In the genomic region with DNA sequence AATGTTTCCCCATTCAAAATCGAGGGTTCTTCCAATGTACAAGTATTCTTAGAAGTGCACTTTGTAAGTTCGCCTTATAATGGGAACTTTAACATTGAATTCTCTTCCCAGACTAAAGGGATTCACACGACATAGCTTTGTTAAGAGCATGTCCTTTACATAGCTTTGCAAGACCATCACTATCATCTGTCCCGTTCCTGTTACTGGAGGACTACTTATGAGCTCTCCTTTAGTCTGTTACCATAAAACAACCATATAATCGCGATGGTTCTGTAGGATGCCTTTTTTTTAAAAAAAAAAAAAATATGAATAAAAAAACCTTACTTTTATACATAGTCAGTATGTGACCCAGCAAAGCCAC, we compare ENCODE assay signal across 8 mouse cellular contexts. TPM values are rescaled to one million over a fixed set of nuclear protein-coding genes. Genes with fewer than 3 reads are reported as not detected.
DNase-seq lines count a peak whose midpoint lies in the region; ATAC-seq and TF ChIP-seq lines count a peak whose summit lies in the region.

No protein-coding gene starts in this region.

- peak overlapping the region; percentile 100 for H3K4me3 ChIP-seq in heart, embryonic 13.5 days
- peak overlapping the region; percentile 61 to 95 for H3K4me3 ChIP-seq in MEL (ENCODE audit: control insufficient read depth in 1 of 2, insufficient read depth in 1 of 2, low read depth in 2 of 2, low read length in 2 of 2)
- peak overlapping the region; percentile 100 for H3K4me3 ChIP-seq in hindbrain, embryonic 12.5 days
- peak overlapping the region; percentile 97 for H3K4me3 ChIP-seq in midbrain, embryonic 10.5 days
- no peak overlapping the region for H3K4me3 ChIP-seq in thymus, adult 2 months (ENCODE audit: control insufficient read depth, insufficient read depth, low read length)

- H3K4me1 ChIP-seq in heart, embryonic 13.5 days = peaks cover 26% of the 10 kb centered on the region
- H3K4me1 ChIP-seq in MEL (ENCODE audit: control insufficient read depth in 1 of 2, insufficient read depth in 2 of 2, low read length in 2 of 2) = peaks cover 7 to 9% of the 10 kb centered on the region in 2 experiments
- peaks cover 12% of the 10 kb centered on the region for H3K4me1 ChIP-seq in hindbrain, embryonic 12.5 days
- peaks cover 19% of the 10 kb centered on the region for H3K4me1 ChIP-seq in midbrain, embryonic 10.5 days
- peaks cover 10% of the 10 kb centered on the region for H3K4me1 ChIP-seq in thymus, adult 2 months (replicated peaks; ENCODE audit: control insufficient read depth, insufficient read depth, low read length)

- no peak for TF ChIP-seq EP300 in MEL (IDR thresholded peaks at IDR 0.05; ENCODE audit: low read depth in 1 of 2, low read length in 2 of 2)

- peaks cover 12% of the 10 kb centered on the region for H3K36me3 ChIP-seq in heart, embryonic 13.5 days
- peaks cover 3 to 14% of the 10 kb centered on the region in 2 experiments for H3K36me3 ChIP-seq in MEL (ENCODE audit: control insufficient read depth in 1 of 2, insufficient read depth in 2 of 2, low read length in 2 of 2)
- H3K36me3 ChIP-seq in hindbrain, embryonic 12.5 days = peaks cover 6% of the 10 kb centered on the region
- H3K36me3 ChIP-seq in midbrain, embryonic 10.5 days = peaks cover 6% of the 10 kb centered on the region
- H3K36me3 ChIP-seq in thymus, adult 2 months (ENCODE audit: control insufficient read depth, insufficient read depth, low read length) = peaks cover 6% of the 10 kb centered on the region

- no peak for TF ChIP-seq POLR2A in MEL (IDR thresholded peaks at IDR 0.05; ENCODE audit: control insufficient read depth in 1 of 2, insufficient read depth in 1 of 2, low read depth in 1 of 2, low read length in 2 of 2, poor library complexity in 1 of 2)
- TF ChIP-seq POLR2A in thymus, adult 2 months (IDR thresholded peaks at IDR 0.05; ENCODE audit: control insufficient read depth, extremely low read depth, insufficient read depth, low read length, poor library complexity) = no peak

- TF ChIP-seq CTCF in MEL (IDR thresholded peaks at IDR 0.05 in 2 of 3, conservative IDR thresholded peaks at IDR 0.05 in 1 of 3; ENCODE audit: control insufficient read depth in 1 of 3, insufficient read depth in 1 of 3, low read depth in 2 of 3, low read length in 3 of 3, poor library complexity in 1 of 3, severe bottlenecking in 1 of 3) = no peak
- no peak for TF ChIP-seq CTCF in thymus, adult 2 months (IDR thresholded peaks at IDR 0.05; ENCODE audit: borderline replicate concordance, control insufficient read depth, extremely low read depth, insufficient read depth, low read length, poor library complexity)

- H3K79me2 ChIP-seq in MEL (ENCODE audit: control insufficient read depth, insufficient read depth, low read length, poor library complexity) = peaks cover 27% of the 10 kb centered on the region

- intact Hi-C loops in heart, postnatal 14 days (cut with DNase I) = no loop called here

- ATAC-seq in heart, embryonic 13.5 days (ENCODE audit: extremely low read depth, insufficient number of reproducible peaks, low FRiP score, low TSS enrichment) = no peak
- peak; percentile 44; the same call in 1 of the 2 replicates for ATAC-seq in hindbrain, embryonic 12.5 days (ENCODE audit: low FRiP score)

- H3K9me3 ChIP-seq in heart, embryonic 13.5 days = no peaks in the 10 kb centered on the region
- H3K9me3 ChIP-seq in MEL (replicated peaks; ENCODE audit: insufficient read depth, low read length) = no peaks in the 10 kb centered on the region
- H3K9me3 ChIP-seq in hindbrain, embryonic 12.5 days (replicated peaks) = no peaks in the 10 kb centered on the region
- H3K9me3 ChIP-seq in midbrain, embryonic 10.5 days (replicated peaks) = no peaks in the 10 kb centered on the region

- DNase-seq in heart, postnatal 14 days = no peak
- DNase-seq in MEL (ENCODE audit: low read depth, low spot score) = no peak
- DNase-seq in midbrain, embryonic 10.5 days (ENCODE audit: low spot score) = no peak
- DNase-seq in thymus, adult 2 months = no peak
- DNase-seq in urinary bladder, postnatal 36 days (ENCODE audit: low spot score in 2 of 2) = no peak
- DNase-seq in spleen, postnatal 14 days (ENCODE audit: low spot score in 2 of 2) = no peak

- no peak for TF ChIP-seq RAD21 in MEL (IDR thresholded peaks at IDR 0.05; ENCODE audit: low read depth, low read length)

- H3K4me2 ChIP-seq in heart, embryonic 13.5 days = peak overlapping the region; percentile 90
- peak overlapping the region; percentile 95 for H3K4me2 ChIP-seq in hindbrain, embryonic 12.5 days (replicated peaks)

- peak overlapping the region; percentile 74 for H3K27ac ChIP-seq in heart, embryonic 13.5 days (replicated peaks)
- peak overlapping the region; percentile 81 for H3K27ac ChIP-seq in MEL (ENCODE audit: control insufficient read depth, low read depth, low read length)
- H3K27ac ChIP-seq in hindbrain, embryonic 12.5 days = peak overlapping the region; percentile 81
- peak overlapping the region; percentile 90 for H3K27ac ChIP-seq in midbrain, embryonic 10.5 days (replicated peaks)
- H3K27ac ChIP-seq in thymus, adult 2 months (ENCODE audit: control insufficient read depth, insufficient read depth, low read length) = no peak overlapping the region

- peak overlapping the region; percentile 97 for H3K9ac ChIP-seq in heart, embryonic 13.5 days
- H3K9ac ChIP-seq in MEL (ENCODE audit: control insufficient read depth, low read depth, low read length, poor library complexity, severe bottlenecking) = peak overlapping the region; percentile 90
- peak overlapping the region; percentile 94 for H3K9ac ChIP-seq in hindbrain, embryonic 12.5 days

- no peaks in the 10 kb centered on the region for H3K27me3 ChIP-seq in heart, embryonic 13.5 days (replicated peaks)
- no peaks in the 10 kb centered on the region for H3K27me3 ChIP-seq in MEL (ENCODE audit: control insufficient read depth in 1 of 2, insufficient read depth in 2 of 2, low read length in 2 of 2)
- no peaks in the 10 kb centered on the region for H3K27me3 ChIP-seq in hindbrain, embryonic 12.5 days
- H3K27me3 ChIP-seq in midbrain, embryonic 10.5 days (ENCODE audit: low read depth, poor library complexity, severe bottlenecking) = no peaks in the 10 kb centered on the region
- H3K27me3 ChIP-seq in thymus, adult 2 months (ENCODE audit: control insufficient read depth, insufficient read depth, low read length) = no peaks in the 10 kb centered on the region

- 24% methylated on average over 6 of the region's 6 CpGs for WGBS in heart, embryonic 13.5 days
- 27% methylated on average over 6 of the region's 6 CpGs for WGBS in hindbrain, embryonic 12.5 days
- 25% methylated on average over 6 of the region's 6 CpGs for WGBS in midbrain, embryonic 10.5 days
- 26% methylated on average over 6 of the region's 6 CpGs for WGBS in thymus, adult 2 months

TF ChIP-seq in MEL, 35 proteins besides CTCF, POLR2A, EP300 and RAD21:
- TF ChIP-seq MAX (IDR thresholded peaks at IDR 0.05; ENCODE audit: low read length) = peak; percentile 36
- peak; percentile 65 for TF ChIP-seq ZNF384 (IDR thresholded peaks at IDR 0.05; ENCODE audit: low read depth, low read length)
- no peak; the same call in 1 of the 2 replicates for TF ChIP-seq ZMIZ1 (IDR thresholded peaks at IDR 0.05; ENCODE audit: low read depth, low read length)
TF ChIP-seq in MEL: peak in this region for 2.

RNA-seq across cellular contexts. Expression of gene Aggf1, which starts 0.4 kb away (rescaled TPM):
- 20.4 and 23.2 TPM in 2 replicates for polyA plus RNA-seq in heart, embryonic 13.5 days (2015; fragmentation: Nextera tagmentation; extraction: Ambion mirVana)
- total RNA-seq in heart, postnatal 14 days (2021) = 10 to 100 TPM; 21.8 to 22.1 TPM
- total RNA-seq in MEL (2012; rRNA removed) = 46.1 and 55.1 TPM in 2 replicates
- polyA plus RNA-seq in MEL (2012; ENCODE audit: insufficient read depth in 1 of 2, insufficient read length in 2 of 2, low read depth in 1 of 2, low replicate concordance in 2 of 2, missing spikeins in 1 of 2) = 10 to 100 TPM; 50.5 to 74.5 TPM
- 51.3 and 52.8 TPM in 2 replicates for polyA plus RNA-seq in hindbrain, embryonic 12.5 days (2016; fragmentation: Nextera tagmentation; extraction: Ambion mirVana)
- polyA plus RNA-seq in midbrain, embryonic 10.5 days (2016; fragmentation: Nextera tagmentation; extraction: Ambion mirVana) = 41.0 and 41.9 TPM in 2 replicates
- 22.5 and 26.9 TPM in 2 replicates for polyA plus RNA-seq in thymus, adult 2 months (2012; rRNA removed)

RNA-seq across cellular contexts. Expression of gene Zbed3, which starts 52.1 kb away (rescaled TPM):
- 53.4 and 55.7 TPM in 2 replicates for polyA plus RNA-seq in heart, embryonic 13.5 days (2015; fragmentation: Nextera tagmentation; extraction: Ambion mirVana)
- total RNA-seq in heart, postnatal 14 days (2021) = 10 to 100 TPM; 17.8 to 19.7 TPM
- total RNA-seq in MEL (2012; rRNA removed) = not detected in 2 replicates
- polyA plus RNA-seq in MEL (2012; ENCODE audit: insufficient read depth in 1 of 2, insufficient read length in 2 of 2, low read depth in 1 of 2, low replicate concordance in 2 of 2, missing spikeins in 1 of 2) = not detected
- 67.7 and 74.5 TPM in 2 replicates for polyA plus RNA-seq in hindbrain, embryonic 12.5 days (2016; fragmentation: Nextera tagmentation; extraction: Ambion mirVana)
- 47.6 and 56.1 TPM in 2 replicates for polyA plus RNA-seq in midbrain, embryonic 10.5 days (2016; fragmentation: Nextera tagmentation; extraction: Ambion mirVana)
- polyA plus RNA-seq in thymus, adult 2 months (2012; rRNA removed) = 19.9 and 23.0 TPM in 2 replicates

Comparison
In these comparisons a context has a peak if more than half of its experiments do, and no peak if none do; other contexts are left out.
1. RNA of gene Zbed3, which starts 52.1 kb away (polyA plus RNA-seq): 67.7 to 74.5 TPM in hindbrain, embryonic 12.5 days, 53.4 to 55.7 TPM in heart, embryonic 13.5 days, 47.6 to 56.1 TPM in midbrain, embryonic 10.5 days and 19.9 to 23.0 TPM in thymus, adult 2 months; not detected in MEL; every median in the first group is over 10 times any median in the second.
2. Peak in every context shown above with its lines, with median percentiles within 50 percentile points of each other: H3K9ac ChIP-seq.